Mouse (Mus musculus) heart, adult 2 months (tissue): ENCODE data around the gene Ccm2. TPM values are rescaled to one million over a fixed set of nuclear protein-coding genes. Genes with fewer than 3 reads are reported as not detected.
"Not testable (repeated sequence)": the region's sequence is repeated elsewhere in the genome, so short reads cannot be mapped to it uniquely, and the experiment has no call there.

Source experiments
- DNase-seq, 2 experiments: peaks; one replicate each; pipeline ENCODE4 v3.0.0; 2021
- H3K27ac ChIP-seq: fragments of 200-600 bp; 2 replicates; pipeline ENCODE4 v1.8.1; 2022
- H3K27me3 ChIP-seq: fragments of 200-500 bp; 2 replicates; pipeline ENCODE4 v1.6.1; 2012; ENCODE audit warnings: mild to moderate bottlenecking, low read length, inconsistent platforms, mixed read lengths; ENCODE audit not compliant: control insufficient read depth, insufficient read depth
- H3K36me3 ChIP-seq: fragments of 200-500 bp; 2 replicates; pipeline ENCODE4 v1.6.1; 2012; ENCODE audit warnings: low read length, inconsistent platforms; ENCODE audit not compliant: control insufficient read depth, insufficient read depth
- H3K4me1 ChIP-seq: fragments of 200-500 bp; 2 replicates; pipeline ENCODE4 v1.6.1; 2011; ENCODE audit warnings: low read length; ENCODE audit not compliant: control insufficient read depth, insufficient read depth
- H3K4me3 ChIP-seq: fragments of 200-600 bp; 2 replicates; pipeline ENCODE4 v1.8.1; 2022
- H3K79me2 ChIP-seq: fragments of 200-500 bp; replicated peaks from 2 replicates; pipeline ENCODE4 v1.6.1; 2012; ENCODE audit warnings: mild to moderate bottlenecking, inconsistent platforms, low read length, moderate library complexity, mixed read lengths; ENCODE audit not compliant: control insufficient read depth, insufficient read depth
- H3K9ac ChIP-seq: fragments of 200-500 bp; 2 replicates; pipeline ENCODE4 v1.6.1; 2012; ENCODE audit warnings: low read depth, mild to moderate bottlenecking, control low read depth, inconsistent platforms, low read length, mixed read lengths
- CTCF ChIP-seq: fragments of 200-600 bp; IDR thresholded peaks from 2 replicates; pipeline ENCODE4 v1.8.1; 2022; ENCODE audit warnings: antibody characterized with exemption, mild to moderate bottlenecking, moderate library complexity
- EP300 ChIP-seq: fragments of 200-500 bp; IDR thresholded peaks from 2 replicates; pipeline ENCODE4 v1.6.1; 2011; ENCODE audit warnings: low read depth, low read length, control low read depth; ENCODE audit not compliant: insufficient read depth
- POLR2A ChIP-seq: fragments of 200-500 bp; IDR thresholded peaks from 2 replicates; pipeline ENCODE4 v1.6.1; 2011; ENCODE audit warnings: mild to moderate bottlenecking, low read depth, low read length, control low read depth; ENCODE audit not compliant: insufficient read depth
- WGBS: fragments of 180-500 bp; shearing (Covaris S2); methylation state at CpG from one replicate; pipeline ENCODE4 v1.1.7; 2018; 5-methylcytosine and 5-hydroxymethylcytosine counted together
- intact Hi-C: fragments of 180-260 bp; cut with DNase I; formaldehyde crosslinking; loops from one replicate; pipeline ENCODE4 v1.15.1; 2025
- polyA plus RNA-seq: library from polyadenylated mRNA; depleted of rRNA; stranded (reverse); fragments of >200 nt; gene quantifications from 2 replicates; pipeline ENCODE4 v1.2.3, GENCODE M21; 2012
- total RNA-seq, 2 experiments: library from RNA; stranded (reverse); gene quantifications; 2 replicates each; pipeline ENCODE4 v1.2.3; 2021

Ccm2 gene
- total and polyA plus RNA-seq, 3 experiments = 25.6 to 54.1 (median 28.5) TPM

- DNase-seq = no peak
- intact Hi-C loops = no loop called here
- Histone ChIP-seq H3K27me3 (no peaks in the 10 kb centered on the region), H3K4me1 (peaks cover 2% of the 10 kb centered on the region; the same call in 1 of the 2 replicates), H3K36me3 (peaks cover 5% of the 10 kb centered on the region; the same call in 1 of the 2 replicates), H3K9ac (no peak overlapping the region), H3K79me2 (no peaks in the 10 kb centered on the region), H3K4me3 (no peak overlapping the region), H3K27ac (no peak overlapping the region)
- 65% methylated on average over 1 of the region's 1 CpGs for WGBS
- no peak for TF ChIP-seq EP300
- TF ChIP-seq CTCF = peak; percentile 19; the same call in 1 of the 2 replicates
Measured at GRCm38 (mm10) chr11:6523662-6524088, 23.0 kb upstream of the Ccm2 start.

GRCm38 (mm10) chr11:6524165-6524879 is 22.4 kb upstream of the Ccm2 start:
- Histone ChIP-seq H3K27ac (no peak overlapping the region), H3K79me2 (no peaks in the 10 kb centered on the region), H3K9ac (no peak overlapping the region), H3K27me3 (no peaks in the 10 kb centered on the region), H3K4me3 (no peak overlapping the region), H3K36me3 (peaks cover 5% of the 10 kb centered on the region; the same call in 1 of the 2 replicates), H3K4me1 (peaks cover 2% of the 10 kb centered on the region; the same call in 1 of the 2 replicates)
- WGBS = 88% methylated on average over 8 of the region's 8 CpGs
- intact Hi-C loops = no loop called here
- no peak for DNase-seq
- TF ChIP-seq POLR2A = no peak
- no peak for TF ChIP-seq EP300
- no peak for TF ChIP-seq CTCF

- WGBS = 94% methylated on average over 4 of the region's 4 CpGs
- no peak for DNase-seq
- no peak overlapping the region for H3K4me3 ChIP-seq
- no peaks in the 10 kb centered on the region for H3K27me3 ChIP-seq
- intact Hi-C loops = loop anchor here (5.0 kb wide), 2 partner anchors 48 to 102 kb away; partner anchors contain the start of genes Purb and Tbrg4
- H3K4me1 ChIP-seq = peaks cover 2% of the 10 kb centered on the region; the same call in 1 of the 2 replicates
- no peak overlapping the region for H3K27ac ChIP-seq
- TF ChIP-seq CTCF (no peak), EP300 (no peak), POLR2A (no peak)
- no peak overlapping the region for H3K9ac ChIP-seq
- no peaks in the 10 kb centered on the region for H3K79me2 ChIP-seq
- peaks cover 5% of the 10 kb centered on the region; the same call in 1 of the 2 replicates for H3K36me3 ChIP-seq
Measured at GRCm38 (mm10) chr11:6524880-6525238, 21.8 kb upstream of the Ccm2 start.

- TF ChIP-seq POLR2A (no peak), EP300 (no peak), CTCF (no peak)
- 93% methylated on average over 1 of the region's 1 CpGs for WGBS
Measured at GRCm38 (mm10) chr11:6525241-6525640, 21.4 kb upstream of the Ccm2 start.

GRCm38 (mm10) chr11:6526526-6527255 is 20.0 kb upstream of the Ccm2 start:
- not testable (repeated sequence) for H3K4me3 ChIP-seq, H3K27ac ChIP-seq, H3K79me2 ChIP-seq, H3K9ac ChIP-seq, H3K36me3 ChIP-seq, DNase-seq, H3K4me1 ChIP-seq, H3K27me3 ChIP-seq
- 56% methylated on average over 14 of the region's 16 CpGs for WGBS
- intact Hi-C loops = loop anchor here (5.0 kb wide), 2 partner anchors 49 to 101 kb away; partner anchors contain the start of genes Purb and Tbrg4

More at GRCm38 (mm10) chr11:6525241-6525640, 21.4 kb upstream of the Ccm2 start:
- no peak overlapping the region for H3K4me3 ChIP-seq
- no peak for DNase-seq
- no peaks in the 10 kb centered on the region for H3K79me2 ChIP-seq
- peaks cover 5% of the 10 kb centered on the region; the same call in 1 of the 2 replicates for H3K36me3 ChIP-seq
- H3K27me3 ChIP-seq = no peaks in the 10 kb centered on the region
- peaks cover 2% of the 10 kb centered on the region; the same call in 1 of the 2 replicates for H3K4me1 ChIP-seq
- no peak overlapping the region for H3K27ac ChIP-seq
- intact Hi-C loops = loop anchor here (5.0 kb wide), 2 partner anchors 48 to 102 kb away; partner anchors contain the start of genes Purb and Tbrg4
- H3K9ac ChIP-seq = no peak overlapping the region
